Mouse (Mus musculus): ENCODE results near the gene Rhpn2. TPM values are rescaled to one million over a fixed set of nuclear protein-coding genes. Genes with fewer than 3 reads are reported as not detected.

Rhpn2 gene
- total RNA-seq, 1 experiment, result 12.7 TPM

- in situ Hi-C loops (cut with MboI; ENCODE audit: low sequenced_read_pairs in 2 of 2, unreplicated experiment in 2 of 2), result no loop called here
- Histone ChIP-seq H3K36me3 (ENCODE audit: control insufficient read depth, insufficient read depth, low read length, poor library complexity, severe bottlenecking) (peaks cover 5% of the 10 kb centered on the region; the same call in 1 of the 2 replicates), H3K27ac (ENCODE audit: insufficient read depth, low read depth, low read length, poor library complexity, severe bottlenecking) (no peak overlapping the region), H3K4me3 (ENCODE audit: insufficient read depth in 1 of 2, low read depth in 1 of 2, low read length in 2 of 2, poor library complexity in 1 of 2, severe bottlenecking in 1 of 2) (no peak overlapping the region), H3K9ac (ENCODE audit: insufficient read depth, low read depth, low read length, poor library complexity, severe bottlenecking) (no peak overlapping the region), H3K4me1 (ENCODE audit: control insufficient read depth in 2 of 2, insufficient read depth in 2 of 2, low read length in 2 of 2, poor library complexity in 1 of 2) (peaks cover 2 to 23% of the 10 kb centered on the region in 2 experiments; a peak in 3 of 4 replicates), H3K9me3 (ENCODE audit: control insufficient read depth, insufficient read depth, low read depth, low read length) (no peaks in the 10 kb centered on the region)
- no peak for DNase-seq (ENCODE audit: low read depth, low spot score)
- no peak for TF ChIP-seq HCFC1 (IDR thresholded peaks at IDR 0.05; ENCODE audit: borderline replicate concordance, insufficient read depth, low read length)
- no peak for TF ChIP-seq MAFK (IDR thresholded peaks at IDR 0.05; ENCODE audit: insufficient read depth, low read depth, low read length)
- no peak for TF ChIP-seq CHD2 (IDR thresholded peaks at IDR 0.05; ENCODE audit: low read depth, low read length)
- no peak for TF ChIP-seq ZNF384 (IDR thresholded peaks at IDR 0.05; ENCODE audit: low read depth, low read length)
- TF ChIP-seq ZC3H11A (IDR thresholded peaks at IDR 0.05; ENCODE audit: borderline replicate concordance, low read depth, low read length), result no peak
These were observed 28.9 kb downstream of the Rhpn2 start for GRCm38 (mm10) chr7:35362868-35363267.

GRCm38 (mm10) chr7:35365161-35365910, 31.4 kb downstream of the Rhpn2 start:
- no peak for TF ChIP-seq CHD2 (IDR thresholded peaks at IDR 0.05; ENCODE audit: low read depth, low read length)
- no peak for DNase-seq (ENCODE audit: low read depth, low spot score)
- Histone ChIP-seq H3K27ac (ENCODE audit: insufficient read depth, low read depth, low read length, poor library complexity, severe bottlenecking) (no peak overlapping the region), H3K9ac (ENCODE audit: insufficient read depth, low read depth, low read length, poor library complexity, severe bottlenecking) (no peak overlapping the region), H3K4me1 (ENCODE audit: control insufficient read depth in 2 of 2, insufficient read depth in 2 of 2, low read length in 2 of 2, poor library complexity in 1 of 2) (peaks cover 2 to 17% of the 10 kb centered on the region in 2 experiments; a peak in 3 of 4 replicates), H3K9me3 (ENCODE audit: control insufficient read depth, insufficient read depth, low read depth, low read length) (no peaks in the 10 kb centered on the region), H3K36me3 (ENCODE audit: control insufficient read depth, insufficient read depth, low read length, poor library complexity, severe bottlenecking) (peaks cover 2% of the 10 kb centered on the region; the same call in 1 of the 2 replicates), H3K4me3 (ENCODE audit: insufficient read depth in 1 of 2, low read depth in 1 of 2, low read length in 2 of 2, poor library complexity in 1 of 2, severe bottlenecking in 1 of 2) (no peak overlapping the region)
- in situ Hi-C loops (cut with MboI; ENCODE audit: low sequenced_read_pairs in 2 of 2, unreplicated experiment in 2 of 2), result no loop called here

- Histone ChIP-seq H3K9ac (ENCODE audit: insufficient read depth, low read depth, low read length, poor library complexity, severe bottlenecking) (no peak overlapping the region), H3K36me3 (ENCODE audit: control insufficient read depth, insufficient read depth, low read length, poor library complexity, severe bottlenecking) (peaks cover 6% of the 10 kb centered on the region; the same call in 1 of the 2 replicates), H3K4me3 (ENCODE audit: insufficient read depth in 1 of 2, low read depth in 1 of 2, low read length in 2 of 2, poor library complexity in 1 of 2, severe bottlenecking in 1 of 2) (no peak overlapping the region), H3K4me1 (ENCODE audit: control insufficient read depth in 2 of 2, insufficient read depth in 2 of 2, low read length in 2 of 2, poor library complexity in 1 of 2) (peaks cover 5 to 12% of the 10 kb centered on the region in 2 experiments; a peak in 2 of 4 replicates), H3K9me3 (ENCODE audit: control insufficient read depth, insufficient read depth, low read depth, low read length) (no peaks in the 10 kb centered on the region), H3K27ac (ENCODE audit: insufficient read depth, low read depth, low read length, poor library complexity, severe bottlenecking) (no peak overlapping the region)
- in situ Hi-C loops (cut with MboI; ENCODE audit: low sequenced_read_pairs in 2 of 2, unreplicated experiment in 2 of 2), result no loop called here
- no peak for TF ChIP-seq ZNF384 (IDR thresholded peaks at IDR 0.05; ENCODE audit: low read depth, low read length)
- TF ChIP-seq ZC3H11A (IDR thresholded peaks at IDR 0.05; ENCODE audit: borderline replicate concordance, low read depth, low read length), result no peak
- no peak for TF ChIP-seq MAFK (IDR thresholded peaks at IDR 0.05; ENCODE audit: insufficient read depth, low read depth, low read length)
- TF ChIP-seq HCFC1 (IDR thresholded peaks at IDR 0.05; ENCODE audit: borderline replicate concordance, insufficient read depth, low read length), result no peak
- TF ChIP-seq CHD2 (IDR thresholded peaks at IDR 0.05; ENCODE audit: low read depth, low read length), result no peak
- no peak for DNase-seq (ENCODE audit: low read depth, low spot score)
These were observed 37.1 kb downstream of the Rhpn2 start for GRCm38 (mm10) chr7:35371096-35371495.

GRCm38 (mm10) chr7:35372483-35373017, 38.6 kb downstream of the Rhpn2 start:
- Histone ChIP-seq H3K36me3 (ENCODE audit: control insufficient read depth, insufficient read depth, low read length, poor library complexity, severe bottlenecking) (peaks cover 6% of the 10 kb centered on the region; the same call in 1 of the 2 replicates), H3K9ac (ENCODE audit: insufficient read depth, low read depth, low read length, poor library complexity, severe bottlenecking) (no peak overlapping the region), H3K4me1 (ENCODE audit: control insufficient read depth in 2 of 2, insufficient read depth in 2 of 2, low read length in 2 of 2, poor library complexity in 1 of 2) (peaks cover 5 to 12% of the 10 kb centered on the region in 2 experiments; a peak in 2 of 4 replicates), H3K4me3 (ENCODE audit: insufficient read depth in 1 of 2, low read depth in 1 of 2, low read length in 2 of 2, poor library complexity in 1 of 2, severe bottlenecking in 1 of 2) (no peak overlapping the region), H3K27ac (ENCODE audit: insufficient read depth, low read depth, low read length, poor library complexity, severe bottlenecking) (no peak overlapping the region), H3K9me3 (ENCODE audit: control insufficient read depth, insufficient read depth, low read depth, low read length) (no peaks in the 10 kb centered on the region)
- DNase-seq (ENCODE audit: low read depth, low spot score), result no peak
- in situ Hi-C loops (cut with MboI; ENCODE audit: low sequenced_read_pairs in 2 of 2, unreplicated experiment in 2 of 2), result no loop called here
- TF ChIP-seq ZNF384 (IDR thresholded peaks at IDR 0.05; ENCODE audit: low read depth, low read length) (no peak), HCFC1 (IDR thresholded peaks at IDR 0.05; ENCODE audit: borderline replicate concordance, insufficient read depth, low read length) (no peak), CHD2 (IDR thresholded peaks at IDR 0.05; ENCODE audit: low read depth, low read length) (no peak), MAFK (IDR thresholded peaks at IDR 0.05; ENCODE audit: insufficient read depth, low read depth, low read length) (no peak), ZC3H11A (IDR thresholded peaks at IDR 0.05; ENCODE audit: borderline replicate concordance, low read depth, low read length) (no peak)

All from ES-E14 (cell line).